Mouse (Mus musculus): ENCODE data around the gene Tmem243.

The Tmem243 gene

GRCm38 (mm10) chr5:9173295-9173694, 72.8 kb downstream of the Tmem243 start:
- DNase-seq (ENCODE audit: low read depth): no peak

GRCm38 (mm10) chr5:9186467-9186866, 86.0 kb downstream of the Tmem243 start:
- no peak for DNase-seq (ENCODE audit: low read depth)
